Comparison of ENCODE assay signal across 30 mouse cellular contexts in the genomic region with DNA sequence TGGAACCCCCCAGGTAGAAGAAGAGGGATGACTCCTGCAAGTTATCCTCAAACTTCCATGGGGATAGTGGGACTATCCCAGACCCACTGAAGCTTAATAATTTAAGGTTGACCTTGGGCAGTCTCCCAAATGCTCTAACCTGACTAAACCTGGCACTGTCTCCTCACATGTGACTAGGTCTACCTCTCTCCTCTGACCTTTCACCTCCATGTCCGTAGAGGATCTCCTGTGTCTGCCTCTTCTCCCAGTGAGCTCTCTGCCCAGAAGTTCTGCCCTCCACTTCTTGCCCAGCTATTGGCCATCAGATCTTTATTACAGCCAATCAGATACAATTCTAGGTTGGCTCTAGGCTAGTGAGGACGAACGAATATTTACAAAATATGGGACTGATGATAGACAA.
"Had no signal": no experiment of that assay in that cellular context is flagged by ENCODE, and none has a peak within 500 bp of the region (broad histone marks: within the 10 kb centered on the region; RNA-seq: fewer than 3 reads in every experiment).

No protein-coding gene starts in this region.

- H3K9ac ChIP-seq: limb, embryonic 12.5 days; limb, embryonic 13.5 days; limb, embryonic 15.5 days; liver, embryonic 12.5 days; liver, embryonic 13.5 days; liver, embryonic 14.5 days; liver, embryonic 15.5 days; lung, embryonic 14.5 days; lung, embryonic 15.5 days; midbrain, embryonic 12.5 days; midbrain, embryonic 13.5 days; midbrain, embryonic 15.5 days; neural tube, embryonic 12.5 days had no signal

- DNase-seq: left cerebral cortex, postnatal 4 days; liver, embryonic 13.5 days; lung, adult 18-20 months; lung, adult 2 months; lung, embryonic 14.5 days; lung, postnatal 10 days; lung, postnatal 14 days; lung, postnatal 36 days; lung, postnatal 4 days; midbrain, embryonic 14.5 days had no signal

- H3K4me2 ChIP-seq: limb, embryonic 12.5 days; limb, embryonic 13.5 days; limb, embryonic 15.5 days; liver, embryonic 12.5 days; liver, embryonic 13.5 days; liver, embryonic 15.5 days; lung, embryonic 14.5 days; lung, embryonic 15.5 days; midbrain, embryonic 11.5 days; midbrain, embryonic 12.5 days; midbrain, embryonic 13.5 days; midbrain, embryonic 15.5 days; neural tube, embryonic 12.5 days had no signal

- H3K27me3 ChIP-seq: limb, embryonic 12.5 days; limb, embryonic 13.5 days; limb, embryonic 15.5 days; liver, embryonic 12.5 days; liver, embryonic 13.5 days; liver, embryonic 15.5 days; lung, embryonic 15.5 days; midbrain, embryonic 12.5 days; midbrain, embryonic 13.5 days; midbrain, embryonic 15.5 days; neural tube, embryonic 12.5 days had no signal

- H3K27ac ChIP-seq: left cerebral cortex, adult 2 months; limb, embryonic 10.5 days; limb, embryonic 12.5 days; limb, embryonic 13.5 days; limb, embryonic 15.5 days; liver, embryonic 12.5 days; liver, embryonic 13.5 days; liver, embryonic 14.5 days; liver, embryonic 15.5 days; lung, embryonic 15.5 days; macrophage; midbrain, embryonic 10.5 days; midbrain, embryonic 12.5 days; midbrain, embryonic 13.5 days; midbrain, embryonic 15.5 days; neural tube, embryonic 12.5 days had no signal

- H3K36me3 ChIP-seq: limb, embryonic 10.5 days; limb, embryonic 12.5 days; limb, embryonic 13.5 days; limb, embryonic 15.5 days; liver, embryonic 12.5 days; liver, embryonic 13.5 days; liver, embryonic 15.5 days; lung, embryonic 15.5 days; midbrain, embryonic 10.5 days; midbrain, embryonic 12.5 days; midbrain, embryonic 13.5 days; midbrain, embryonic 15.5 days; neural tube, embryonic 12.5 days had no signal

- ATAC-seq: liver, embryonic 12.5 days; lung, postnatal 0 days; midbrain, embryonic 13.5 days; midbrain, embryonic 15.5 days; midbrain, embryonic 16.5 days had no signal

- H3K9me3 ChIP-seq: limb, embryonic 10.5 days; limb, embryonic 12.5 days; limb, embryonic 13.5 days; limb, embryonic 15.5 days; liver, embryonic 12.5 days; liver, embryonic 13.5 days; liver, embryonic 15.5 days; lung, embryonic 15.5 days; midbrain, embryonic 10.5 days; midbrain, embryonic 12.5 days; midbrain, embryonic 13.5 days; midbrain, embryonic 15.5 days; neural tube, embryonic 12.5 days had no signal

- H3K4me1 ChIP-seq: limb, embryonic 10.5 days; limb, embryonic 12.5 days; limb, embryonic 13.5 days; limb, embryonic 15.5 days; liver, embryonic 12.5 days; liver, embryonic 13.5 days; liver, embryonic 15.5 days; lung, embryonic 15.5 days; megakaryocyte, embryonic 14.5 days; midbrain, embryonic 10.5 days; midbrain, embryonic 12.5 days; midbrain, embryonic 13.5 days; midbrain, embryonic 15.5 days; neural tube, embryonic 12.5 days had no signal

- H3K4me3 ChIP-seq: left cerebral cortex, adult 2 months; limb, embryonic 10.5 days; limb, embryonic 12.5 days; limb, embryonic 13.5 days; limb, embryonic 15.5 days; liver, embryonic 12.5 days; liver, embryonic 13.5 days; liver, embryonic 15.5 days; lung, embryonic 15.5 days; megakaryocyte, embryonic 14.5 days; midbrain, embryonic 10.5 days; midbrain, embryonic 12.5 days; midbrain, embryonic 13.5 days; midbrain, embryonic 15.5 days; myocyte; neural tube, embryonic 12.5 days had no signal
